Mouse (Mus musculus) mouse embryonic stem cell (cell line): Measurements from ENCODE around the gene Med15.

Source experiments
- in situ Hi-C, 2 experiments: fragments of 300-500 bp; cut with MboI; formaldehyde crosslinking; loops; 1 replicate in 1 of 2; 3 replicates in 1 of 2; pipeline ENCODE4 v1.14.3; 2019 to 2020; ENCODE audit warnings: low sequenced_read_pairs in 2 of 2, low pct_unique_long_range_greater_than_20kb in 1 of 2, mixed read lengths in 1 of 2; ENCODE audit not compliant: unreplicated experiment in 1 of 2

The Med15 gene

DNA sequence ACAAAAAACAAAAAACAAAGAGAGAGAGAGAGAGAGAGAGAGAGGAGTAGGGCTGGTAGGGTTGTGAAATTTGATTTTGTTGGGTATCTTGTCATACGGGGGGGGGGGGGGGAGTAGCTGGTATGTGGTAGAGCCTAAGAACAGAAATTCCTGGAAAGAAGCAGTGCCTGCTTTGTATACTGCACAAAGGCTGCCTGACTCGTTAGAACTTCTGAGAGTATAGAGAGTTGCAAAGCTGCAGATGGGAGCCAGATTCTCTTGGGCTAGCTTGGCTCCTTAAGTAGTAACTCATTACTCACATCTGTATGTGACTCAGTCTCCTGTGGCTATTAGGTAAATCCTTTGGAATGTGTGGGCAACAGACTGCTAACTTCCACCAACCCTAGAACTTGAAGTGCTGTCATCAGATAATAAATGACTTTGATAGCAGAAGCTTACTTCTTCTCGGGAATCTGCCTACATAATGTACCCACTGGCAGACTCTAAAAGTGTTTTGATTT, at the start of gene Med15:
Gene Med15, minus strand, starts transcription at position 51 of the 500 bp plus-strand sequence.
- in situ Hi-C loops, result loop anchor here in 1 of 2 experiments (25.0 kb wide), 1 partner anchor 304 kb away; no protein-coding TSS in a partner anchor

DNA sequence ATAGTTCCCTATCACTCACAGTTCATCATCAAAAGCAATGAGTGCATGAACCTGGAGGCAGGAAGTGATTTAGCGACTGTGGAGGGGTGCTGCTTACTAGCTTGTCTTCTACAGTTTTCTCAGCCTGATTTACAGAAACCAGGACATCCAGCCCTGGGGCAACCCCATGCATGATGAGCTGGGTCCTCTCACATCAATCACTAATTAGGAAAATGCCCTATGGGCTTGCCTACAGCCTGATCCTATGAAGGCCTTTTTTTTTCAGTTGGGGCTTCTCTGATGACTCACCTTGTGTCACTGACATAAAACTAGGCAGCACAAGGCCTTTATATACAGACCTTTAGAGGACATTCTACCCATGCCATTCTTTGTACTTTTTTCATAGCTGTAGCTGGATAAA, 47.0 kb upstream of the Med15 start:
- in situ Hi-C loops, result loop anchor here in 1 of 2 experiments (10.0 kb wide), 1 partner anchor 485 kb away; no protein-coding TSS in a partner anchor

DNA sequence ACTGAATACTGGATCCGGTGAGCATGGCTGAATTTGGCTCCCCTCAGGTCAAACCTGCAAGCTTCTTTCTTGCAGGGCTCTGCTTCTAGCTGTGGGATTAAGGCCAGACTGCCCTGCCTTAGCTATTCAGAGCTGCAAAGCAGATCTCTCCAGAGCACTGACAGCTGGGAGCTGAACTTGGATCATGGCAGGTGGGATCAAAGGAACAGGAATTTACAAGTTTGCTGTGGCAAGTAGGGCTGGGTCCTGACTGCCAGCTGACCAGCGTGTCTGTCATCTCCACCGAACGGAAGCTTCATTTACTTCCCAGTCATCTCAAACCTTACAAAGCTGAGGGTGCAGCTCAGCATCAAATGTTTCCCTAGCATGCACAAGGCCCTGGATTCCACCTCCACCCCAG, 45.5 kb upstream of the Med15 start:
- in situ Hi-C loops, result no loop called here

DNA sequence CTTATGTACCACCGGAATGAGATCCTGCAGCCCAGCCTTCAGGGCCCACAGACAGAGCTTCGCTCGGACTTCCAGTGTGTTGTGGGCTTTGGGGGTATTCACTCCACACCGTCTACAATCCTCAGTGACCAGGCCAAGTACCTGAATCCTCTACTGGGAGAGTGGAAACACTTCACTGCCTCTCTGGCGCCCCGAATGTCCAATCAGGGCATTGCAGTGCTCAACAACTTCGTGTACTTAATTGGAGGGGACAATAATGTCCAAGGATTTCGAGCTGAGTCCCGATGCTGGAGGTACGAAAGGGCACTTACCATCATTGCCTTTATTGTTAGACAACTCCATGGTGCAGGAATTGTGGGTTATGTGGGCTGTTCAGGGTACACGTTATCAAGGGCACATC, 44.1 kb upstream of the Med15 start:
- in situ Hi-C loops, result no loop called here

DNA sequence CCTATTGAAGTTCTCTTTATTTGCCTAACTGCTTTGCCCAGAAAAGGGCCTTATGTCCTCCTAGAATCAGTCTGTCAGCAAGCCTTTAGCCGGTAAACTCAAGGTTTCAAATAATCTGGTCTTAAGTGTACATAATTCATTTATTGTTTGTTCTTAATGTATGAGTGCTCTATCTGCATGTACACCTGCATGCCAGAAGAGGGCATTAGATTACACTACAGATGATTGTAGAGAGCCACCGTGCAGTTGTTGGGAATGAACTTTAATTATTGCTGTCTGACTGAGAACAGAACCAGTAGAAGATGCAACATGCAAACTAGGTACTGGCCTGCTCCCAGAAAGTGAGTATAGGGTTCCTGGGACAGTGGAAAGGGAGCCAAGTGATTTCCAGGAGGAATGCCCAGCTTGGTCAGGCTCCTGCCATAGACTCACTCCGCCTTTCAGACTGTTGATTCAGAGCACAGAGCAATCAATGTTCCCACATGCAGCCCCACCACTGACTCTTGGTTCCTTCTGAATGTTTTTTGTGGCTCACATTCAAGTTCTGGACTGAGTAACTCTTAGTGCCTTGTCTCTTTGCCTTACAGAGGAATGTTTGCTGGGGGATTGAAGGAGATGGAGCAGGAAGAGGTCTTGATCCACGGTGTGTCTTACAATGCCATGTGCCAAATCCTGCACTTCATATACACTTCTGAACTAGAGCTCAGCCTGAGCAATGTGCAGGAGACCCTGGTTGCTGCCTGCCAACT, 38.6 kb upstream of the Med15 start:
- in situ Hi-C loops, result no loop called here

DNA sequence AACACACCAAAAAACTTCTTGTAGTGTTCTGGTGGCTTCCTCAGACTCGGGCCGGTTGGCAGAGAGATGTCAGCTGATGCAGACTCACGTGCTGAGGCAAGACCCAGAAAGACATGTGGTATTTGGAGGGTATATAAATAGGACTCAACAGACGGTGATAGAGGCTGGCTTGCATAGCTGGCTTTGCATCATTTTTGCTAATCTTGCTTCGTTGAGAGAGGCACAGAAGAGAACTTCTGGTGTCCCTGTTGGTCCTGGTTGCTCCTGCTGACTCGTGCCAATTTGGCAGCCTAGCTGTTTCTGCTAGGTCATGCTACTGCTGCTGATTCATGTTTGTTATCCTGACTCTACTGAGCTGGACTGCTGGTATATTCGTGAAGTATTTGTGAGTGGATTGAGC, 36.1 kb upstream of the Med15 start:
- in situ Hi-C loops, result no loop called here

DNA sequence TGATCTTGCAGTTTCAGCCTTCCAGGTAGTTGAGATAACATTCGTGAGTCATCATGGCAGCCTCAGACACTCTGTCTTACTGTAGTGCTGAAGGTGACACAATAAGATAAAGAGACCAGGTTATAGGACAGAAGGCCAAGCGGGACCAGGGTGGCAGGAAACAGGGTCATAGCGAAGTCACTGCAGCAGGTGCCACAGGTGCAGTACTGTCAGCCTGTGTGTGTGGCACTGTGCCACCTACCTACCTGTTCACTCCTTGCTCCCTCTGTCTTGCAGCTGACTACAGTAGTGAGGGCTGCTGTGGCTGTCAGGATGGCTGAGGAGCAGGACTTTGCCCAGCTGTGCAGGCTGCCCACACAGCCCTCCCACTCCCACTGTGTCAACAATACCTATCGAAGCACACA, 31.4 kb upstream of the Med15 start:
- in situ Hi-C loops, result loop anchor here in 1 of 2 experiments (5.0 kb wide), 1 partner anchor 38 kb away; no protein-coding TSS in a partner anchor

DNA sequence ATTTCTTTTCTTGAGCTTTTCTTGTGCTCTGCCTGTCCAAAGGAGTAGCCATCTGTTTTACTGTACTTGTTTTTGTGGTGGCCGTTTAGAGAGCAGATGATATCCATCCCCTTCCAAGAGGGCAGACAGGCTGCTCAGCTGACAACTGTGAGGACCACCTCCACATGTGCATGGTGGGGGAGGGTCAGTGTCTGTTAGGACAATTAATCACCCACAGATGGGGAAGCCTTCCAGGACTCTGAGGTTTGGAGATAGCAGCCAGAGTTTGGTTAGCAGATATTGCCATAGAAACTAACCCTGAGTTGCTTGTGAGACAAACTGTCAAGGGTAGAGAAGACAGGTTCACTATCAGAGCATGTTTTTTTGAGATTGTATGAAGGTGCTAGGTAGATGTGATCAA, 28.4 kb upstream of the Med15 start:
- in situ Hi-C loops, result loop anchor here in 1 of 2 experiments (5.0 kb wide), 1 partner anchor 41 kb away; no protein-coding TSS in a partner anchor

DNA sequence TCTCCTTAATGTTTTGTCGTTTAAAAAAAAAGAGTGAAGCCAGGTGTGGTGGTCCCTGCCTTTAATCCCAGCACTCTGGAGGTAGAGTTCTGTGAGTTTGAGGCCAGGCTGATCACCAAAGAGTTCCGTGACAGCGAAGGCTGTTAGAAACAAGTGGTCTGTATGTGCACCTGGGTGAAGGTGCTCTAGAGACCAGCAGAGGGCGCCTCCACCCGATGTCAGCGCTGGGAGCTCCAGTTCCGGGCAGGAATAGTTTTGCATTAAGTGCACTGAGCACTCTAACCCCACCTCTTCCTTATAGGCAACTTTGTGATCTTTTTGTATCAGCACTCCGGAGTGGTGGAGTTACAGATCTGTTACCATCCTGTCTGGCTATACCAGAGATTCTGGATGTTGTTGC, 28.0 kb upstream of the Med15 start:
- in situ Hi-C loops, result loop anchor here in 1 of 2 experiments (5.0 kb wide), 1 partner anchor 42 kb away; no protein-coding TSS in a partner anchor

DNA sequence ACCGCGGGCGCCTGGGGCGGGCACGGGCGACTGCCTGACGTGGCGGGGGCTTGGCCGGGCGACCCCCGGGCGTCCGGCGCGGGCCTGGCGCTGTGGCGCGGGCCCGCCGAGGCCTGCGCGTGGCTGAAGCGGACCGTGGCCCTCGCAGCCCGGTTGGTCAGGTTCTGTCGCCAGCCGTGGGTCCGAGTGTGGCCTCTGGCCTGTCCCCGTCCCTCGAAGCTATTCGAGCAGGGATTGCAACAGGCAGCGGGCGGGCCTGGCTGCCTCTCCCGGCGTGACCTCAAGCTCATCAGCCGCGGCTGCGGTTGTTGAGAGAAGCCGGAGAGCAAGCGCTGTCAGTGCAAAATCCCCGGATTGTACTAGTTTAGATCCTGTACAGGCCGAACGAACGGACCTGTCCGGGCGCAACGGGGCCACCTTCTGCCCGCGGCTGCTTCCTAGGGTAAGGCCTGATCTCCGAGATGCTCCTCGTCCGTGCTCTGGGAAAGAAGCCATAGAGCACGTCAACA, 27.2 kb upstream of the Med15 start:
- in situ Hi-C loops, result loop anchor here in 1 of 2 experiments (5.0 kb wide), 1 partner anchor 42 kb away; no protein-coding TSS in a partner anchor

DNA sequence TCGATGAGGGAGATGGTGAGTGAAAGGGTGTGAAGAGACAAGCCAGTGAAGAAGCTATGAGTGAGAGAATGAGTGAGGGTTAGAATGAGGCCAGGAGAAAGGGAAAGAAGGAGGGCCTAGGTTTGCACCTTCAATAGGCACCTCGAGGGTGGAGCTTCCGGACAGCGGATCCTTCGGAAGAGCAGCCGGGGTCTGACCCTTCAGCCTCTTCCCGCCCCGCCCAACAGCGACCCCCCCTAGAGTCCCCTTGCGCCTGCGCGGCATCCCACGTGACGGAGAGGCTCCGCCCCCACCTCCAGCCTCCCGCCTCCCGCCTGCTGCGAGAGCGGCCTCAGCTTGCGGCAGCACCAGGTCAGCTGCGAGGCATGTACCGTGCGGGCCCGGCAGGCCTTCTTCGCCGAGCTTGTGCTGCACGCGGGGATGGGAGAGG, 26.7 kb upstream of the Med15 start, which contains the start of gene Klhl22:
Gene Klhl22, plus strand, starts transcription at position 275 of the 430 bp plus-strand sequence.
- in situ Hi-C loops, result no loop called here

DNA sequence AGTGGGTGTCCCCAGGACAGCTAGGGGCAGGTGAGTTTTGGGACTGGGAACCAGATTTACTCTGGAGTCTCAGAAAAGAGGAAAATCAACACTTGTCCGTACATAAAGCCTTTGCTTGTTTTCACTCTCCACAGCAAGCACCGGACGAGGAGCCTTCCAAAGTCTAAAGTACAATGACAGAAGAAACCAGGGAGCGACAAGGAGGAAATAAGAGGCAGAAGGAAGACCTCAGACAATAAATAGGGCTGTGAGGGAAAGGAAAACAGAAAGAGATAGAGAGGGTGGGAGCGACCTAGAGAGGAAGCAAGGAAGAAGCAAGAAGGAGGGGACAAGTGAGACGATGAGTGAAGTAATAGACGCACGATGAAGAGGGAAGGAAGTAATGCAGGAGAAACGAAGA, 26.2 kb upstream of the Med15 start:
- in situ Hi-C loops, result no loop called here

DNA sequence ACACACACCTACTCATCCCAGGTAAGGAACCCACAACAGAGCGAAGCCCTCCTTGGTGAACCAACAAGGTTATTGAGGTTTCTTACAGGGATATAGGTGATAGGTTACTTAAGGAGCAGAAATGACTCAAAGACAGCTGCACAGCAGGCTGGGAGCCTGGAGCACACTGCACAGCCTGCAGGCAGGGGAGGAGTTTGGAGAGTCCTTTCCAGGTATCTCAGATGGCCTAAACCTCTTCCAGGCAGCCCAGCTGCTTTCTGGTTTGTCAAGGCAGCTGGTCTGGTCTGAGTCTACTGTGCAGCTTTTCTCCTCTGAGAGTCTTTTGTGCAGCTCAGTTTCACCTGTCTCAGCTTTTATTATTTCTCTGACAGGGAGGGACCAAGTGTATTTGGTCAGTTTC, 25.1 kb upstream of the Med15 start:
- in situ Hi-C loops, result no loop called here

DNA sequence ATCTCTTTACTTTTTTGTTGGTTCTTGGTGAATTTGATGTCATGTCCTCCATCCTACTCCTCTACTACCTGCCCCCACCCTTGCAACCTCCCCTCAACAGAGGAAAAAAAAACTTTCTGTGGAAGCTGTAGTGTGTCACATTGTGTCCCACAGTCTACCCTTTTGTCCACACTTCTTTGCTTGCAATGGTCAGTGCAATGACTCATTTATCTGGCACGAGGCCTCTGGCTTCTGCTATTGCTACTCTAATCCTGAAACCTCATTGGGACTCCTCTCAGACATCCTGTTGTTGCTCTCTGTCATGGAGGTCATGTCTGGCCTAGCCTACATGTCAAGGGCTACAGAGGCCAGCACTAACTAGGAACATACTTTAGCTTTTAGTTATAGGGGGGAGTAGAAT, 21.0 kb upstream of the Med15 start:
- in situ Hi-C loops, result no loop called here

DNA sequence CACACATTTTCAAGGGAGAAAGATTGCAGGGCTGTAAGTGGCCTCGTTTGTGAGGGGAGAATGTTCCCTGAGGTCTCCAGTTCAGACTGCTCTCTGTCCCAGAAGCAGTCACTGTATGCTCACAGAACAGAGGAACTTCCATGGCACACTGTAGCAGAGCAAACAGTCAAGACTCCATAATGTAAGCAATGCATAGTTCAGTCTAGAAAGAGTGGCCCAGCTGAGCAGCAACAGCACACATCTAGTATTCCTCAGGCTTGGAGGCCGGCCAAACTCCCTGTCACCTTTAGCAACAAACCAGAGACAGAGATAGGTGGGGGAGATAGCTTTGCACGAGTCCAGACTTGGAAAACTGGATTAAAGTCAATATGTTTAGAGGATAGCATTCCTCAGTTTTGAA, 20.3 kb upstream of the Med15 start:
- in situ Hi-C loops, result no loop called here

DNA sequence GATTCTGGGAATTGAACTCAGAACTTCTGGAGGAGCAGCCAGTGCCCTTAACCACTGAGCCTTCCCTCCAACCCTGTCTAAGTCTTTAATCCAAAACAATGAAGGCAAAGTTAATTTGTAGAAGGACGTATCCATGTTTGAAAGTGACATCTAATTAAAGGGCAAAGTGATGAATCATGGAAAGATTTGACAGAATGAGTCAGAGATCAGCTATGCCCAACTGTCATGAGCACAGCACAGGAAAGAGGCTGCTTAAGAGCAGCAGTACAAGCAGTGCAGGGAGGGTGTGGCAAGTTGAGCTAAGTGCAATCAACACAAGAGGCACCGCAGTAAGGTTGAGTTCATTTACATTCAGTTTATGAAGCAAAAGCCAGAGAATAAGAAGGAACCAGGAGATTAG, 12.4 kb upstream of the Med15 start:
- in situ Hi-C loops, result loop anchor here in 1 of 2 experiments (25.0 kb wide), 1 partner anchor 292 kb away; no protein-coding TSS in a partner anchor

DNA sequence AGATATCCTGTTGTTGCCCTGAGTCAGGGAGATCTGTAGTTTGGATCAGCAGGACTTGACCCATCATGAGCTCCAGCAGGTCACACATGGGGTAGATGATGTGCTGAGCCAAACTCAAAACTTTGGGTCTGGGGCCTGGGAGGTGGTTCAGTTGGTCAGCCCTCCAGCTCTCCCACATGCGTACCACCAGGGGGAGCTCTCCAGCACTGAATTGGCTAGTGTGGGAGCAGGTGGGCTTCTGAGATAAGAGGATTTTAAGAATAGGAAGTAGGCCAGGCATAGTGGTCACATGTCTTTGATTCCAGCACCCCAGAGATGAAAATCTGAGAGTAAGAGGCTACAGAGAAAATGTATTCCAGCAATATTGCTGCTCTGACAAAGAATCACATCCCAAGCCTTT, 11.8 kb upstream of the Med15 start:
- in situ Hi-C loops, result loop anchor here in 1 of 2 experiments (25.0 kb wide), 1 partner anchor 293 kb away; no protein-coding TSS in a partner anchor

DNA sequence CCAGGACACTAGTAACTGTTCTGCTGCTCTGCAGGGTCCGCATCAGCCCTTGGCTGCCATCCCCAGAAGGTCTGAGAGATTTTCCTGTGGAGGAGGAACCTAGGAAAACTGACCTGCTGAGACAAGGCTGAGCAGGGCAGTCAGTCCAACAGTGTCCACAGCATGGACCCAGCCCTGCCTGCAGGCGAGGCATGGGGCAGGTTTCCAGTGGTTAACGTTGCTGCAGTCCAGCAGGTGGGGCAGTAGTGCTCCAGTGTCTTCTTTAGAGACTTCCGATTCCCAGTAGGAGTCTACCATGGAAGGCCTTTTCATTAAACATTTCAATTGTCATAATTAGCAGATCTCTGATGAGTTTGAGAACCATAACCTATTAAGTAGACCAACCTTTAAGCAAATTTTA, 10.6 kb upstream of the Med15 start:
- in situ Hi-C loops, result loop anchor here in 1 of 2 experiments (25.0 kb wide), 1 partner anchor 294 kb away; no protein-coding TSS in a partner anchor

DNA sequence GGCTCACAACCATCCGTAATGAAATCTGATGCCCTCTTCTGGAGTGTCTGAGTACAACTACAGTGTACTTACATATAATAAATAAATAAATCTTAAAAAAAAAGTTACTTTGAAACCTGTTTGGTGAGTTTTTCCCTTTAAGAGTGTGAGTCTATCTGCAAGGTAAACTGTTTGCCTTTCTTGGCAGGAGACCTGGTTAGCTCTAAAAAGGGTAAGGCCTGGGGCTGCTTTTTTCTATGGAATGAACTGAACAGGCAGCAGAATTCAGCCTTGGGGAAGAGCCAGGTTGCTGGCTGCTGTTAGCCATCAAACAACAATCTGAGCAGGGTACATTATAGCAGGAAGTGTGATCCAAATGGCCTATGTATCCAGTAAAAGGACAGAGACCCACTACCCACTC, 10.1 kb upstream of the Med15 start:
- in situ Hi-C loops, result loop anchor here in 1 of 2 experiments (25.0 kb wide), 1 partner anchor 294 kb away; no protein-coding TSS in a partner anchor
